Mouse (Mus musculus) cerebellum, adult 2 months (tissue): ENCODE data around the gene Parp9. TPM values are rescaled to one million over a fixed set of nuclear protein-coding genes. Genes with fewer than 3 reads are reported as not detected.

Experiments
- DNase-seq, 2 experiments: peaks; one replicate each; pipeline ENCODE4 v3.0.0; 2021
- H3K27ac ChIP-seq: fragments of 200-500 bp; 2 replicates; pipeline ENCODE4 v1.5.1; 2012; ENCODE audit warnings: low read length, control low read depth, inconsistent platforms; ENCODE audit not compliant: insufficient read depth
- H3K27me3 ChIP-seq: fragments of 200-500 bp; 2 replicates; pipeline ENCODE4 v1.6.1; 2012; ENCODE audit warnings: inconsistent platforms, mild to moderate bottlenecking, low read length, moderate library complexity; ENCODE audit not compliant: control insufficient read depth, insufficient read depth
- H3K4me1 ChIP-seq: fragments of 200-500 bp; 2 replicates; pipeline ENCODE4 v1.6.1; 2011; ENCODE audit warnings: low read length; ENCODE audit not compliant: control insufficient read depth, insufficient read depth
- H3K4me3 ChIP-seq: fragments of 200-500 bp; replicated peaks from 2 replicates; pipeline ENCODE3; 2011; ENCODE audit warnings: mild to moderate bottlenecking, low read depth, low read length, control low read depth; ENCODE audit not compliant: insufficient read depth
- CTCF ChIP-seq: fragments of 200-500 bp; IDR thresholded peaks from 2 replicates; pipeline ENCODE4 v1.5.1; 2011; ENCODE audit warnings: low read depth, mild to moderate bottlenecking, control low read depth, low read length, moderate library complexity, borderline replicate concordance; ENCODE audit not compliant: insufficient read depth
- POLR2A ChIP-seq: fragments of 200-500 bp; IDR thresholded peaks from 2 replicates; pipeline ENCODE4 v1.6.1; 2011; ENCODE audit warnings: low read length, control low read depth, borderline replicate concordance; ENCODE audit not compliant: insufficient read depth
- WGBS: fragments of 180-500 bp; shearing (Covaris S2); methylation state at CpG from one replicate; pipeline ENCODE4 v1.1.7; 2018; 5-methylcytosine and 5-hydroxymethylcytosine counted together
- polyA plus RNA-seq: library from polyadenylated mRNA; depleted of rRNA; stranded (reverse); fragments of >200 nt; gene quantifications from 2 replicates; pipeline ENCODE4 v1.2.3, GENCODE M21; 2012

Parp9 gene
- polyA plus RNA-seq, 1 experiment: 2.6 TPM

DNA sequence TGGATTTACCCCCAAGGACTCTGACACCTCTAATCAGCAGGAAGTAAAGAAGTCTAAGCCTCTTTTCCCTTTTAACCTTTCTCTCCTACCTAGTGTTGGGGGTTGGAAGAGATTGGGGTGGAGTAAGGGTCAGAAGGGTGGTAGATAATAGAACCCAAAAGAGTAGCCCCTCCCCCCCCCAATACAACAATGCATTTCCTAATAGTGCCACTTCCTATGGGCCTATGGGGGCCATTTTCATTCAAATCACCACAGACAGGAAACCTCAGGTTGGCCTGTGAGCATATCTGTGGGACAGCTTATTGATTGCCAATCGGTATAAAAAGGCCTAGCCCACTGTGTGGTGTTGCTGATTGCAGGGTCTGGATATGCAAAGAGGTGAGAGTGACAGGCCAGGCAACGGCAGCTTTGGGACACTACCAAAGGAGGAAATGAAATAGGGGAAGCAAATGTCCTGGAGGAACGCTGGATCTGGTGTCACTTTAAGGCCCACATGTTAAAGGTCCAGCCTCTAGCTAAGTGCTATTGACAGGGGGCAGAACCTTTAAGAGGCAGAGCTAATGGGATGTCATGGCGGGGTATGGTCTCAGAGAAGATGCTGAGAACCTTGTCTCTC is 34.0 kb upstream of the Parp9 start:
- TF ChIP-seq CTCF: no peak
- TF ChIP-seq POLR2A: no peak
- DNase-seq: no peak

DNA sequence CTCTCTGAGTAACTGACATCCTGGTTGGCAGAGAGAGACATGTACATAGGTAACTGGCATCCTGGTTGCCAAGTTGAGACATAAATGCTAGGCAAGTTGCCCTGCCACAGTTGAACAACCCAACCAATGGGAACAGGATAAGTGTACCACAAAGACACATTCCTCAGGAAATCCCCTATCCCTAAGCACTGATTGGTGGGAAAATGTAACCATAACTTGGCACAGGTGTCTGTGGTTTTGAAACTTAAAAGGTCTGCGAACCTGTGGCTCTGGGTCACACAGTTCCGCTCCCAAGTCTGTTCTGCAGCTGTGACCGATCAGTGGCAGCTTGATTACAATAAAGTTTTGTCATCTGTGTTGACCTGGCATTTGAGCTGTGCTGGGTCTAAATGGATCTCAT is 32.9 kb upstream of the Parp9 start:
- Histone ChIP-seq H3K4me3 (no peak overlapping the region), H3K27me3 (no peaks in the 10 kb centered on the region), H3K27ac (no peak overlapping the region), H3K4me1 (no peaks in the 10 kb centered on the region)
- no peak for DNase-seq
- TF ChIP-seq CTCF (no peak), POLR2A (no peak)
- 94% methylated on average over 3 of the region's 3 CpGs for WGBS

More for the DNA sequence above, 34.0 kb upstream of the Parp9 start:
- Histone ChIP-seq H3K27ac (no peak overlapping the region), H3K4me3 (no peak overlapping the region), H3K4me1 (no peaks in the 10 kb centered on the region), H3K27me3 (no peaks in the 10 kb centered on the region)
- WGBS: 90% methylated on average over 4 of the region's 4 CpGs

DNA sequence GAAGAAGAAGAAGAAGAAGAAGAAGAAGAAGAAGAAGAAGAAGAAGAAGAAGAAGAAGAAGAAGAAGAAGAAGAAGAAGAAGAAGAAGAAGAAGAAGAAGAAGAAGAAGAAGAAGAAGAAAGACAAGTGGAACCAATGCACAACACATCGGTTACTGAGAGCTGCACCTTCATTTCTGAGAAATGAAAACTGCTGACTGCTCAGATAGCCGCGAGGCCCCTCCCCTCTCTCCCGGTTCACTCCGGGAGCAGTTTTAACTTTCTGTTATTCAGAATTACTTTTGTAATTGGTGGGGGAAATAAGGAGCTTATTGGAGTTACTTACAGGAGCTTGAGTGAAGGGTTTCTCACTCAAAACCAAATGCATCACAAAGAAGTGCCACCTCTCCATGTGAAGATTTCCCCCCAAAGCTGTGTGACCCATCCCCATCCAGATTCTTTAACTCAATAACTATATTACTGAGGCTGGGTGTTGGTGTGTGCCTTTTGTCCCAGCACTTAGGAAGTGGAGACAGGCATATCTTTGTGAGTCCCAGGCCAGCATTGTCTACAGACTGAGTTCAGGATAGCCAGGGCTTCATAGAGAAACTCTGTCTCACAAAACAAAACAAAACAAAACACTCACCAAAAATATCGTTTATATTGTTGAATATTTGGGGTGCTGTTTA is 32.3 kb upstream of the Parp9 start:
- Histone ChIP-seq H3K27me3 (no peaks in the 10 kb centered on the region), H3K4me1 (no peaks in the 10 kb centered on the region), H3K27ac (no peak overlapping the region), H3K4me3 (no peak overlapping the region)
- DNase-seq: no peak
- WGBS: 79% methylated on average over 6 of the region's 6 CpGs
- TF ChIP-seq CTCF (no peak), POLR2A (no peak)

DNA sequence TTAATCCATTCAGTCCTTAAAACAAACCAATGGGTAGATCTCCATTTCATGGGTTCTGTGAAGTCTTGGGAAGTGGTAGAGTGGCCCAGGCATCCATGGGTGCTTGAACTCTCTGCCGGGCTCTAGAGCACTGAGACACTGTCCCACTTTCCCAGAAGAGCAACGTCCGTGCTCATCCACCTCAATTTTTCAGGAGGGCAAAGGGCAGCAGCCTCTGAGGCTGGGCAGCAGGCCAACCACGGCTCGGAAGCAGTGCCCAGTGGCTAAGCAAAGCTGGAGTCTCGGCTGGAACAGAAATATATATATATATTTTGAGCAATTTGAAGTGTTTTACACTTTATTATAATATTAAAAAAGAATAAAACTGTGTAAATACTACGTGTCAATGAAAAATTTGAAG is 31.4 kb upstream of the Parp9 start:
- Histone ChIP-seq H3K4me3 (no peak overlapping the region), H3K27ac (no peak overlapping the region), H3K4me1 (no peaks in the 10 kb centered on the region), H3K27me3 (no peaks in the 10 kb centered on the region)
- WGBS: 46% methylated on average over 7 of the region's 7 CpGs
- no peak for DNase-seq
- TF ChIP-seq POLR2A (no peak), CTCF (no peak)

DNA sequence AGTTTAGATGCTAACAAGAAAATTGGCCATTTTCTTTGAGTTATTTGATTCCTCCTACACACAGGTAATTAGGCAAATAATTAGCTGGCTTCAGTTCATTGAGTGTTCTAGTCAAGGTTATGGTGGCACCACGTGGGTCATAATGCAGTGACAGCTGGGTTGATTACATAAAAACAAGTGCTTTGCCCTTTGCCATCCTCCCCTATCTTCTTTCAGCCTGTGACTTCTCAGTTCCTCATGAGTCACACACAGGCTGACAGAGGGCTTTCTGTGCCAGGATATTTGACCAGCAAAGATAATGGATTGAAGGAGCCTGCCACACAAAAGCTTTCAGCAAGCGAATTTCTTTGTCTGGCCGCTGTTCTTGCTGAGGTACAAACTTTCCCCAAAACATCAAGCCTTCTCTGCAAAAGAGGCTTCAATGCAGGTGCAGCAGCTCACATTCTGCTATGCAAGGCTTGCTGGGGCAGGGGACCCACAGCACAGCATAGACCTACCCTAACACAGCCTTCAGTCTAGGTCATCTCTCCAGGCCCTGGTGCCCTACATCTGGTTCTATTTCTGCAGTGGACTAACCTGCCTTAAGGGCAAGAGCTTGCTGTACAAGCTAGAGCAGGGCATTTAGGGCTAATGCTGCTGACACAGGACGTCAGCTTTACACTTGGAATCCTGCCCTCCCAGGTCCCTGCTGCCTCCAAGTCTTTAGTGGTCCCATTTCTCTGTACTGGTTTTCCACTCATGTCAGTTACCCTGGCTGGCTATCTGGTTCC is 30.7 kb upstream of the Parp9 start:
- TF ChIP-seq POLR2A: no peak
- Histone ChIP-seq H3K27me3 (no peaks in the 10 kb centered on the region), H3K4me3 (no peak overlapping the region), H3K27ac (no peak overlapping the region), H3K4me1 (no peaks in the 10 kb centered on the region)
- peak in 1 of 2 experiments; percentile 42 for DNase-seq
- WGBS: 46% methylated on average over 4 of the region's 4 CpGs

DNA sequence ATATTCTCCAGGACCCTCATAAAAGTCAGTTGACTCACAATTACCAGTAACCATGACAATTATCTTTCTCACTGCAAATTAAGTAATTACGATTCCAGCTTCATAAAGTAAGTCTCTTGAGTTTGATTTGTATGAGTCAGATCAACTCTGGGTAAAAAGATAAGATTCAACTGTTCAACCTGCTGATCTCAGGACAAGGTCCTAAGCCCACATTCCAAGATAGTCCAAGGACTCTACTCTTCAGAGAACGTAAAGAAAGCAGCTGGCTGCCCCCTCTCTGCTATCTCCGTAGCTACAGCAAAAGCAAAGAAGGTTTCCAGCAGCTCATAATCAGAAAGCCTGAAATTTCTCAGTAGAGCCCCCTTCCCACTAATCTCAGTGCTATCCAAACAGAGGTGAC is 26.8 kb upstream of the Parp9 start:
- no peak for DNase-seq
- Histone ChIP-seq H3K27ac (no peak overlapping the region), H3K27me3 (no peaks in the 10 kb centered on the region), H3K4me3 (no peak overlapping the region), H3K4me1 (no peaks in the 10 kb centered on the region)
- TF ChIP-seq POLR2A (no peak), CTCF (no peak)
- 75% methylated on average over 3 of the region's 3 CpGs for WGBS

DNA sequence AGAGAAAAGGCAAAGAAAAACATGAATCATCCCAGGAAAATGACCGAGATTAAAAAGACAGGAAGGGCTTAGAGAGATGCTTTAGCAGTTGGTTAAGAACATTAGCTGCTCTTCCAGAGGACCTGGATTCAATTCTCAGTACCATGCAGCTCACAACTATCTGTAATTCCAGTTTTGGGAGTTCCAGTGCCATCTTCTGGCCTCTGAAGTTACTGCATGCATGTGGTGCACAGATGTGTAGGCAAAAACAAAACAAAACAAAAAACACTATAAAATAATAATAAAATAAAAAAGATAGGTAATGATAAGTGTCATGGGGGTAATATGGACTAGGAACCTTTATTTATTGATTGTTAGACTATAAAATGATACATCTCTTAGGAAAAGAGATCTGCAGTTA is 24.7 kb upstream of the Parp9 start:
- Histone ChIP-seq H3K4me1 (no peaks in the 10 kb centered on the region), H3K27ac (no peak overlapping the region), H3K27me3 (no peaks in the 10 kb centered on the region), H3K4me3 (no peak overlapping the region)
- 71% methylated on average over 1 of the region's 1 CpGs for WGBS
- no peak for DNase-seq
- no peak for TF ChIP-seq CTCF
- no peak for TF ChIP-seq POLR2A

DNA sequence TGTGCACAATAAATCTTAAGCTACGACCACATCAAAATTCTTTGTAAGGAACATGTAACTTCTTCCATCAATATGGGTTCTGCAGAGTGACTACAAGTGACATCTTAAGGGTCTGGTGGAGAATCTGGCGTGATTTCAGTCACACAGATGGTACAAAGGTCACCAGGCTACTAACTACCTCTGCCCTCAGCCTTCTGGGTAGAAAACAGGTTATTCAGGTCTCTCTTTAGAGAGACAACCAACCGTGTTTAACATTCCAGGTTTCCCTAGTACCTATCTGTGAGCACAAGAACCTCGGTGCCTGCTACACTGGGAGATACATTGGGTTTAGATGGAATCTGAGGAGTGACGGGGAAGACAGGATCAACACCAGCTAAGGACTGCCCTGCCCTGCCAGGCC is 24.0 kb upstream of the Parp9 start:
- Histone ChIP-seq H3K27ac (no peak overlapping the region), H3K4me1 (no peaks in the 10 kb centered on the region), H3K27me3 (no peaks in the 10 kb centered on the region), H3K4me3 (no peak overlapping the region)
- no peak for DNase-seq
- TF ChIP-seq POLR2A (no peak), CTCF (no peak)
- WGBS: 72% methylated on average over 5 of the region's 5 CpGs
